Mouse (Mus musculus) liver (tissue): ENCODE data around the gene Pdcd1lg2.

Source experiments
- DNase-seq: peaks from one replicate; pipeline ENCODE4 v3.0.0-alpha.2; 2020; ENCODE audit warnings: mixed read lengths

The Pdcd1lg2 gene

GRCm38 (mm10) chr19:29501507-29501906, 90.8 kb downstream of the Pdcd1lg2 start:
- peak; percentile 88 for DNase-seq

- no peak for DNase-seq
Measured at GRCm38 (mm10) chr19:29504131-29504530, 93.4 kb downstream of the Pdcd1lg2 start.

- DNase-seq = peak; percentile 24
Measured at GRCm38 (mm10) chr19:29505617-29506016, 94.9 kb downstream of the Pdcd1lg2 start.

- no peak for DNase-seq
Measured at GRCm38 (mm10) chr19:29508208-29508607, 97.5 kb downstream of the Pdcd1lg2 start.

- no peak for DNase-seq
Measured at GRCm38 (mm10) chr19:29509857-29510256, 99.1 kb downstream of the Pdcd1lg2 start.

GRCm38 (mm10) chr19:29511826-29512225, 101.1 kb downstream of the Pdcd1lg2 start:
- DNase-seq = no peak

GRCm38 (mm10) chr19:29513111-29513766, 102.5 kb downstream of the Pdcd1lg2 start:
- DNase-seq = no peak

GRCm38 (mm10) chr19:29514130-29514529, 103.4 kb downstream of the Pdcd1lg2 start:
- no peak for DNase-seq

- no peak for DNase-seq
Measured at GRCm38 (mm10) chr19:29515386-29515785, 104.7 kb downstream of the Pdcd1lg2 start.

- no peak for DNase-seq
Measured at GRCm38 (mm10) chr19:29515991-29516390, 105.3 kb downstream of the Pdcd1lg2 start.

GRCm38 (mm10) chr19:29518409-29518808, 107.7 kb downstream of the Pdcd1lg2 start:
- no peak for DNase-seq

GRCm38 (mm10) chr19:29518922-29519321, 108.2 kb downstream of the Pdcd1lg2 start:
- DNase-seq = no peak
